Comparison of ENCODE assay signal across 9 mouse cellular contexts in genomic region chr5:24348128-24348527, GRCm38 (mm10). TPM values are rescaled to one million over a fixed set of nuclear protein-coding genes. Genes with fewer than 3 reads are reported as not detected.
DNase-seq lines count a peak whose midpoint lies in the region; ATAC-seq lines count a peak whose summit lies in the region.
"Had no signal": no experiment of that assay in that cellular context is flagged by ENCODE, and none has a peak within 500 bp of the region (broad histone marks: within the 10 kb centered on the region; RNA-seq: fewer than 3 reads in every experiment).

No protein-coding gene starts in this region.

- no peaks in the 10 kb centered on the region for H3K27me3 ChIP-seq in intestine, embryonic 15.5 days (replicated peaks)
- peaks cover 26% of the 10 kb centered on the region for H3K27me3 ChIP-seq in limb, embryonic 11.5 days (ENCODE audit: control insufficient read depth, insufficient read depth, low read length)
- peaks cover 19% of the 10 kb centered on the region for H3K27me3 ChIP-seq in midbrain, embryonic 11.5 days (ENCODE audit: control insufficient read depth, insufficient read depth, low read length)

- DNase-seq in cerebellum, postnatal 14 days: peak; percentile 72 to 74
- DNase-seq in gastrocnemius, adult 18-20 months (ENCODE audit: low spot score): peak; percentile 34
- peak; percentile 81 for DNase-seq in limb, embryonic 11.5 days (ENCODE audit: low spot score)
- peak; percentile 96 for DNase-seq in midbrain, embryonic 11.5 days (ENCODE audit: low spot score, missing footprints)
- peak; percentile 63 for DNase-seq in right cerebral cortex, postnatal 4 days
- peak; percentile 76 for DNase-seq in yolk sac, embryonic 10.5 days (ENCODE audit: low spot score)

- peak overlapping the region; percentile 42 for H3K4me3 ChIP-seq in intestine, embryonic 15.5 days (replicated peaks)
- H3K4me3 ChIP-seq in limb, embryonic 11.5 days (ENCODE audit: low read depth, low read length): peak overlapping the region; percentile 41
- H3K4me3 ChIP-seq in midbrain, embryonic 11.5 days (ENCODE audit: low read depth, low read length): peak overlapping the region; percentile 46

- peak overlapping the region; percentile 97 for H3K4me2 ChIP-seq in intestine, embryonic 15.5 days (replicated peaks)
- H3K4me2 ChIP-seq in limb, embryonic 11.5 days (ENCODE audit: low read depth, severe bottlenecking): peak overlapping the region; percentile 92
- peak overlapping the region; percentile 73 for H3K4me2 ChIP-seq in midbrain, embryonic 11.5 days

- peaks cover 71% of the 10 kb centered on the region for H3K4me1 ChIP-seq in intestine, embryonic 15.5 days (replicated peaks)
- H3K4me1 ChIP-seq in limb, embryonic 11.5 days (ENCODE audit: control insufficient read depth, insufficient read depth, low read length): peaks cover 34% of the 10 kb centered on the region
- peaks cover 53% of the 10 kb centered on the region for H3K4me1 ChIP-seq in midbrain, embryonic 11.5 days (ENCODE audit: control insufficient read depth, insufficient read depth, low read length)

- no peaks in the 10 kb centered on the region for H3K9me3 ChIP-seq in intestine, embryonic 15.5 days
- H3K9me3 ChIP-seq in limb, embryonic 11.5 days (ENCODE audit: control insufficient read depth, low read length): no peaks in the 10 kb centered on the region
- no peaks in the 10 kb centered on the region for H3K9me3 ChIP-seq in midbrain, embryonic 11.5 days (ENCODE audit: control insufficient read depth, low read length)

- peak; percentile 83 for ATAC-seq in activated CD4-positive, CD25-positive, alpha-beta regulatory T cell, adult 4 months
- peak; percentile 64 for ATAC-seq in intestine, embryonic 15.5 days
- peak; percentile 13; the same call in 1 of the 2 replicates for ATAC-seq in limb, embryonic 11.5 days (ENCODE audit: insufficient number of reproducible peaks, low FRiP score, low TSS enrichment, low read depth)
- ATAC-seq in midbrain, embryonic 11.5 days (ENCODE audit: low FRiP score): peak; percentile 8; the same call in 1 of the 2 replicates

- H3K36me3 ChIP-seq in intestine, embryonic 15.5 days: no peaks in the 10 kb centered on the region
- no peaks in the 10 kb centered on the region for H3K36me3 ChIP-seq in limb, embryonic 11.5 days (ENCODE audit: control insufficient read depth, insufficient read depth, low read length)
- no peaks in the 10 kb centered on the region for H3K36me3 ChIP-seq in midbrain, embryonic 11.5 days (ENCODE audit: control insufficient read depth, insufficient read depth, low read length)

- peak overlapping the region; percentile 62 for H3K27ac ChIP-seq in intestine, embryonic 15.5 days
- H3K27ac ChIP-seq in limb, embryonic 11.5 days (replicated peaks; ENCODE audit: low read depth, low read length): no peak overlapping the region
- H3K27ac ChIP-seq in midbrain, embryonic 11.5 days (ENCODE audit: low read depth, low read length): no peak overlapping the region

- 0 out of 2 replicates have a peak overlapping the region, but pooled peaks have one; percentile 31 for H3K9ac ChIP-seq in intestine, embryonic 15.5 days
- H3K9ac ChIP-seq in limb, embryonic 11.5 days (ENCODE audit: low read length): no peak overlapping the region
- H3K9ac ChIP-seq in midbrain, embryonic 11.5 days (ENCODE audit: low read length): peak overlapping the region; percentile 62

- WGBS in intestine, embryonic 15.5 days: under 1% methylated on average over 41 of the region's 41 CpGs
- under 1% methylated on average over 40 of the region's 41 CpGs for WGBS in limb, embryonic 11.5 days
- under 1% methylated on average over 41 of the region's 41 CpGs for whole genome bisulfite sequencing in midbrain, embryonic 11.5 days

RNA-seq across cellular contexts. Expression of gene Kcnh2, which starts 3.3 kb away (rescaled TPM):
- polyA plus RNA-seq in activated CD4-positive, CD25-positive, alpha-beta regulatory T cell, adult 4 months (2017; shearing (Covaris generic)): under 1 TPM; 0.16 to 0.24 TPM
- total RNA-seq in gastrocnemius, adult 18-20 months (2021): 1 to 10 TPM; 1.1 to 1.5 TPM
- 6.7 and 7.6 TPM in 2 replicates for polyA plus RNA-seq in intestine, embryonic 15.5 days (2015; fragmentation: Nextera tagmentation; extraction: Ambion mirVana)
- 6.7 and 7.1 TPM in 2 replicates for polyA plus RNA-seq in limb, embryonic 11.5 days (2014; fragmentation: Nextera tagmentation; extraction: Ambion mirVana)
- 12.5 and 16.2 TPM in 2 replicates for polyA plus RNA-seq in midbrain, embryonic 11.5 days (2014; fragmentation: Nextera tagmentation; extraction: Ambion mirVana)

RNA-seq across cellular contexts. Expression of gene Nos3, which starts 16.5 kb away (rescaled TPM):
- polyA plus RNA-seq in activated CD4-positive, CD25-positive, alpha-beta regulatory T cell, adult 4 months (2017; shearing (Covaris generic)): under 1 TPM in 1 of 2 experiments, not detected in 1; 0.42 TPM
- 1 to 10 TPM; 4.3 to 8.1 TPM for total RNA-seq in gastrocnemius, adult 18-20 months (2021)
- polyA plus RNA-seq in intestine, embryonic 15.5 days (2015; fragmentation: Nextera tagmentation; extraction: Ambion mirVana): 7.4 and 7.9 TPM in 2 replicates
- 4.8 and 5.3 TPM in 2 replicates for polyA plus RNA-seq in limb, embryonic 11.5 days (2014; fragmentation: Nextera tagmentation; extraction: Ambion mirVana)
- 4.9 and 5.5 TPM in 2 replicates for polyA plus RNA-seq in midbrain, embryonic 11.5 days (2014; fragmentation: Nextera tagmentation; extraction: Ambion mirVana)

RNA-seq across cellular contexts. Expression of gene Atg9b, which starts 43.8 kb away (rescaled TPM):
- 1 to 10 TPM; 2.2 to 2.9 TPM for polyA plus RNA-seq in activated CD4-positive, CD25-positive, alpha-beta regulatory T cell, adult 4 months (2017; shearing (Covaris generic))
- total RNA-seq in gastrocnemius, adult 18-20 months (2021): under 1 TPM; 0.16 to 0.19 TPM
- 1.6 and 2.4 TPM in 2 replicates for polyA plus RNA-seq in intestine, embryonic 15.5 days (2015; fragmentation: Nextera tagmentation; extraction: Ambion mirVana)
- 0.35 and 1.2 TPM in 2 replicates for polyA plus RNA-seq in limb, embryonic 11.5 days (2014; fragmentation: Nextera tagmentation; extraction: Ambion mirVana)
- polyA plus RNA-seq in midbrain, embryonic 11.5 days (2014; fragmentation: Nextera tagmentation; extraction: Ambion mirVana): 0.40 and 0.66 TPM in 2 replicates
- total RNA-seq: gastrocnemius, postnatal 36 days had no signal

RNA-seq across cellular contexts. Expression of gene Abcb8, which starts 45.3 kb away (rescaled TPM):
- polyA plus RNA-seq in activated CD4-positive, CD25-positive, alpha-beta regulatory T cell, adult 4 months (2017; shearing (Covaris generic)): 10 to 100 TPM; 15.3 to 21.6 TPM
- 10 to 100 TPM; 30.4 to 40.3 TPM for total RNA-seq in gastrocnemius, adult 18-20 months (2021)
- 66.2 and 79.0 TPM in 2 replicates for polyA plus RNA-seq in intestine, embryonic 15.5 days (2015; fragmentation: Nextera tagmentation; extraction: Ambion mirVana)
- polyA plus RNA-seq in limb, embryonic 11.5 days (2014; fragmentation: Nextera tagmentation; extraction: Ambion mirVana): 37.6 and 40.5 TPM in 2 replicates
- polyA plus RNA-seq in midbrain, embryonic 11.5 days (2014; fragmentation: Nextera tagmentation; extraction: Ambion mirVana): 32.5 and 34.1 TPM in 2 replicates

Comparison
In these comparisons a context has a peak if more than half of its experiments do, and no peak if none do; other contexts are left out.
1. ATAC-seq: peak in every context shown above with its lines; median percentile 83 in activated CD4-positive, CD25-positive, alpha-beta regulatory T cell, adult 4 months; 64 in intestine, embryonic 15.5 days; 13 in limb, embryonic 11.5 days; 8 in midbrain, embryonic 11.5 days.
2. DNase-seq: peak in every context shown above with its lines; median percentile 96 in midbrain, embryonic 11.5 days; 81 in limb, embryonic 11.5 days; 76 in yolk sac, embryonic 10.5 days; 73 in cerebellum, postnatal 14 days; 63 in right cerebral cortex, postnatal 4 days; 34 in gastrocnemius, adult 18-20 months.